ENCODE assay signal across 10 mouse cellular contexts in genomic region chr4:151275292-151275691, GRCm38 (mm10).
DNase-seq lines count a peak whose midpoint lies in the region; ATAC-seq lines count a peak whose summit lies in the region.
"Had no signal": no experiment of that assay in that cellular context is flagged by ENCODE, and none has a peak within 500 bp of the region (broad histone marks: within the 10 kb centered on the region; RNA-seq: fewer than 3 reads in every experiment).

No protein-coding gene starts in this region.

- H3K4me2 ChIP-seq in hindbrain, embryonic 13.5 days, result no peak overlapping the region
- no peak overlapping the region for H3K4me2 ChIP-seq in intestine, embryonic 15.5 days (replicated peaks)

- H3K9ac ChIP-seq in hindbrain, embryonic 13.5 days, result peak overlapping the region; percentile 43; the same call in 1 of the 2 replicates
- no peak overlapping the region for H3K9ac ChIP-seq in intestine, embryonic 15.5 days

- no peak for DNase-seq in hindbrain, embryonic 10.5 days (ENCODE audit: low spot score)
- DNase-seq in brain, adult 2 months (ENCODE audit: low read depth, low spot score), result peak; percentile 92
- DNase-seq in heart, postnatal 10 days, result peak; percentile 56 to 61
- DNase-seq in left cerebral cortex, postnatal 4 days, result peak; percentile 77
- DNase-seq in kidney, postnatal 25 days, result no peak
- no peak for DNase-seq in liver

- peaks cover 3% of the 10 kb centered on the region; the same call in 1 of the 2 replicates for H3K27me3 ChIP-seq in hindbrain, embryonic 13.5 days
- H3K27me3 ChIP-seq in hindbrain, embryonic 10.5 days (ENCODE audit: insufficient read depth, poor library complexity, severe bottlenecking), result 0 out of 2 replicates have a peak, but pooled peaks cover 1% of the 10 kb centered on the region
- no peaks in the 10 kb centered on the region for H3K27me3 ChIP-seq in intestine, embryonic 15.5 days (replicated peaks)
- H3K27me3 ChIP-seq: megakaryocyte, embryonic 14.5 days had no signal

- H3K9me3 ChIP-seq in hindbrain, embryonic 13.5 days, result no peaks in the 10 kb centered on the region
- no peaks in the 10 kb centered on the region for H3K9me3 ChIP-seq in hindbrain, embryonic 10.5 days
- H3K9me3 ChIP-seq in intestine, embryonic 15.5 days, result no peaks in the 10 kb centered on the region

- intact Hi-C loops in heart, postnatal 10 days (cut with DNase I), result no loop called here
- intact Hi-C loops in left cerebral cortex, postnatal 4 days (cut with DNase I), result no loop called here

- no peaks in the 10 kb centered on the region for H3K36me3 ChIP-seq in hindbrain, embryonic 13.5 days
- no peaks in the 10 kb centered on the region for H3K36me3 ChIP-seq in hindbrain, embryonic 10.5 days
- H3K36me3 ChIP-seq in intestine, embryonic 15.5 days, result no peaks in the 10 kb centered on the region

- no peak for ATAC-seq in hindbrain, embryonic 13.5 days (ENCODE audit: low FRiP score)
- ATAC-seq in intestine, embryonic 15.5 days, result no peak

- H3K4me1 ChIP-seq in hindbrain, embryonic 13.5 days (replicated peaks), result peaks cover 33% of the 10 kb centered on the region
- H3K4me1 ChIP-seq in hindbrain, embryonic 10.5 days (replicated peaks), result no peaks in the 10 kb centered on the region
- no peaks in the 10 kb centered on the region for H3K4me1 ChIP-seq in intestine, embryonic 15.5 days (replicated peaks)
- H3K4me1 ChIP-seq: megakaryocyte, embryonic 14.5 days had no signal

- H3K4me3 ChIP-seq in hindbrain, embryonic 13.5 days, result no peak overlapping the region
- no peak overlapping the region for H3K4me3 ChIP-seq in hindbrain, embryonic 10.5 days
- H3K4me3 ChIP-seq in intestine, embryonic 15.5 days (replicated peaks), result no peak overlapping the region
- H3K4me3 ChIP-seq: erythroblast, embryonic 14.5 days; megakaryocyte, embryonic 14.5 days had no signal

- 55% methylated on average over 13 of the region's 13 CpGs for WGBS in hindbrain, embryonic 13.5 days
- WGBS in hindbrain, embryonic 10.5 days, result 71% methylated on average over 13 of the region's 13 CpGs
- WGBS in intestine, embryonic 15.5 days, result 57% methylated on average over 13 of the region's 13 CpGs

- H3K27ac ChIP-seq in hindbrain, embryonic 13.5 days, result peak overlapping the region; percentile 69
- no peak overlapping the region for H3K27ac ChIP-seq in hindbrain, embryonic 10.5 days
- no peak overlapping the region for H3K27ac ChIP-seq in intestine, embryonic 15.5 days

Comparison
In these comparisons a context has a peak if more than half of its experiments do, and no peak if none do; other contexts are left out.
1. DNase-seq: peak in brain, adult 2 months (single experiment), heart, postnatal 10 days (2 of 2) and left cerebral cortex, postnatal 4 days (single experiment); none in hindbrain, embryonic 10.5 days (single experiment), kidney, postnatal 25 days (0 of 2) and liver (single experiment).